Mouse (Mus musculus): ENCODE measurements around the gene Pwwp2b.

Gene Pwwp2b

GRCm38 (mm10) chr7:139247881-139248614 is at the start of gene Pwwp2b:
TSS of gene Pwwp2b (plus strand) at chr7:139248482.
- DNase-seq (ENCODE audit: low read depth, low spot score): peak; percentile 82

DNA sequence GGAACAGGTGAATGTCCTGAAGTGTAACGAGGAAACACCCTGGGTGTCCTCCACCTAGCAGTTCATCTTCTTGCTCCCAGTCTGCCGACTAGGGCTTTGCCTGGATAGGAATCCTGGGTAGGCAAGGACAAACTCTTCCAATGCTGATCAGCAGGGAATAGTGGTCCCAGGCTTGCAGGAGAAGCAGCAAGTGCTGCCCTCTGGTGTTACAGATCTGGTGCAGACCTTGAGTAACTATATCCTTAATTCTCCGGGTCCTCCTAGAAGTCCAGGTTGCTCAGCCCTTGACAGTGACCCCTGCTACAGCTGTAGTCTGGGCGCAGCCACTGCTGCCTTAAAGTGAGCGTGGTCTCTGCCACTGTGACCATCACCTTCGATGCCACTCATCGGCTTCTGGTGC is 48.2 kb upstream of the Pwwp2b start:
- peak; percentile 92 for DNase-seq (ENCODE audit: low read depth, low spot score)

- DNase-seq (ENCODE audit: low read depth, low spot score): no peak
Measured at GRCm38 (mm10) chr7:139201209-139201608, 47.1 kb upstream of the Pwwp2b start.

GRCm38 (mm10) chr7:139208023-139208772 is 40.1 kb upstream of the Pwwp2b start:
- peak; percentile 84 for DNase-seq (ENCODE audit: low read depth, low spot score)

- DNase-seq (ENCODE audit: low read depth, low spot score): no peak
Measured at GRCm38 (mm10) chr7:139208773-139209095, 39.5 kb upstream of the Pwwp2b start.

DNA sequence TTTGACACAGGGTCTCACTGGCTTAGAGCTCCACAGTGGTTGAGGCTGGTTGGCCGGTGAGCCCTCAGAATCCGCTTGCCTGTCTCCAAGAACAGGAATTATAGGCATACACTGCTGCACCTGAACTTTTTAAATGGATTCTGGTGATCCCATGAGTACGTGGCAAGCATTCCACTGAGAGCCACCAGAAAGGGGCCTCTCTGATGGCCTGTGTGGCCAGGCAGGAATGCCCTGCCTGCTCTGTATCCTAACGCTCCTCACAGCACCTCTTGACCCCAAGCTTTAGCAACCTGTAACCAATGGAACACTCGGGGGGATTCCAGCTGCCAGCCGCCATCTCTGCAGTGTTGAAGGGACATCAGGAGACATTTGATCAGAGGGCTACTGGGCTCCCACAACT is 36.5 kb upstream of the Pwwp2b start:
- DNase-seq (ENCODE audit: low read depth, low spot score): no peak

- DNase-seq (ENCODE audit: low read depth, low spot score): peak; percentile 100
Measured at GRCm38 (mm10) chr7:139212754-139213745, 35.2 kb upstream of the Pwwp2b start, which contains the start of the genes Lrrc27 and Stk32c. TSS of gene Lrrc27 (plus strand) at chr7:139212988. TSS of gene Stk32c (minus strand) at chr7:139213307.

- DNase-seq (ENCODE audit: low read depth, low spot score): peak; percentile 35
Measured at GRCm38 (mm10) chr7:139213751-139214150, 34.5 kb upstream of the Pwwp2b start.

DNA sequence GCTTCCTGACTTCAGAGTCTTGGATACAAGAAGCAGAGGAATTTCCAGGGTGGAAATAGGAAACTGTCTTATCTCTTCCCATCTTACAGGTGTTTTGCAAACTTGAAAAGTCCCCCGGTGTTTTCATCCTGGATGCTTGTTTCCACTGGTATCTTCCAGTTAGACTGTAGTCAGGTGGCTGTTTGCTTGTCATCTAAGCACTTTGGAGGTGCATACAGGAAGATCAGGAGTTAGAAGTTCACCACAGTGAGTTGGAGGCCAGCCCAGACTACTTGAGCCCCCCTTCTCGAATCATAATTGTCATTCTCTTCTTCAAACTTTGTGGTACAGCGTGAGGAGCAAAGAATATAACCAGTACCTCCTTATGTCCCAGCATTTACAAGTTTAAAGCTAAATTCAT is 34.1 kb upstream of the Pwwp2b start:
- no peak for DNase-seq (ENCODE audit: low read depth, low spot score)

GRCm38 (mm10) chr7:139214596-139215340 is 33.5 kb upstream of the Pwwp2b start:
- DNase-seq (ENCODE audit: low read depth, low spot score): no peak

DNA sequence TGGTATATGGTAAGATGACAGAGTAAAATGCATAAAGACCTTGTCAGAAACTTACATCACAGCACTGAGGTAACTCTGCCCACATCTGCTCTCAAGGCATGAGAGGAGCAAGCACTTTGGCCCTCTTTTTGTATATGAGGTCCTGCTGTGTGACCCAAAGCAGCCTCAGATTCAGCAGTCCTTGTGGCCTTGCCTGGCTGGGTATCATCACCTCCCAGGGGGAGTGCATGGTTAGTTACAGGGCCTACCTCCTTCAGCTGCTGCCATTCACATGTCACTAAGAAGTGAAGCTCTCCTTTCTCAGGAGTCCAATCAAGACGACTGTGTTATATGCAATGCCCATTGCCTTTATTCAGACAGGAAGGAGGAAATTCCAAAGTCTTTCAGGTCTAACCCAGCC is 32.8 kb upstream of the Pwwp2b start:
- DNase-seq (ENCODE audit: low read depth, low spot score): no peak

DNA sequence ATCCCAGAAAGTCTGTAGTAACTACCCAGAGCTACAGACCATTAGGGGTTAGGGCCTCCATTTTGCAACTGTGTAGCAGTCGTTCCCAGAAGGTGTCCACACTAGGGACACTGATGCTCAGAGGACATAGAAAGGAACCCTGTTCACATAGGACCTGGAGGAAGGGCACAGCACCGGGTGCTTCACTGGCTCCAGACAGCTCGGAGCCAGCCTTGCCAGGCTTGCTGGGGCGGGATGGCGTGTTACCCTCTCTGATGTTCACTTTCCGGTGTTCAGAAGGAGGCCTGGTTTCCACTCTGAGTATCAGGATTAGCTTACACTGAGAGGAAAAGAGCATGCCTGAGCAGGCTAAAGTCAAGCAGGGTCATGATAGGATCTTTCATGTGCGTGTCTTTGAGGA is 32.3 kb upstream of the Pwwp2b start:
- no peak for DNase-seq (ENCODE audit: low read depth, low spot score)

- DNase-seq (ENCODE audit: low read depth, low spot score): no peak
Measured at GRCm38 (mm10) chr7:139216464-139216863, 31.8 kb upstream of the Pwwp2b start.

- no peak for DNase-seq (ENCODE audit: low read depth, low spot score)
Measured at GRCm38 (mm10) chr7:139217046-139217445, 31.2 kb upstream of the Pwwp2b start.

- peak; percentile 40 for DNase-seq (ENCODE audit: low read depth, low spot score)
Measured at GRCm38 (mm10) chr7:139218641-139219415, 29.5 kb upstream of the Pwwp2b start.

GRCm38 (mm10) chr7:139219486-139219885 is 28.8 kb upstream of the Pwwp2b start:
- no peak for DNase-seq (ENCODE audit: low read depth, low spot score)

DNA sequence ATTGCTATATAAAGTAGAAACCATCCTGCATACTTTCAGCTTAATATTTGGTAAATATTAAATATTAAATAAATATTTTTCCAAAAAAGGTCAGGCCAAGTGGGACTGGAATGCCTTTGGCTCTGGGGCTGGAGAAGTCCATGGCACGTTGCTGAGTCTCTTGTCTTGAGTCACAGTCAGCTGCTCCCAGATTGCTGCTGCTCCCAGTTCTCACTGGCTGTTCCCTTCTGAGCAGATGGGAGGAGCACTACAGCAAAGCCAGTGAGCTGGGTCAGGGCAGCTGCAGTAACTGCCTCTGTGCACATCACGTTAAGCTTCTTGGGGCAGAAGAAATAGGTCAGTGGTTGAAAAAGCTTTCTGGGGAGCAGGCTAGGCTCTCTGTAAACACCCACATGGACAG is 28.0 kb upstream of the Pwwp2b start:
- DNase-seq (ENCODE audit: low read depth, low spot score): peak; percentile 75

DNA sequence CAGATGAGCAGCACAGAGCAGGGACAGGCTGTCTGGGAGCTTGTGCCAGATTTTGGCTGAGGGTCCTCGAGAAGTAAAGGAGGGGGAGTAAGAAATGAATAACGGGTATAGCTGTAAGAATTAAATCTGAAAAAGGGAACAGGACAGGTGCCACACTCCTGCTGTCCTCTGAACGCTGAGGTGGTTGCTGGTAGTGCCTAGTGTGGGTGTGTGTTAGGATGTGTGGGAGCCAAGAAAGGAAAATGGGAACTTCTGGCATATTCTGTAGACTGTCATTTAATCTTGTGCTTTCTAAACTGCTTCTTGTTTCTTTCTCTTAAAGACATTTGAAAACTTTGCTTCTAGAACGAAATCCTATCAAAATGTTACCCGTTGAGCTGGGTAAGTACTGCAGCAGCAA is 27.2 kb upstream of the Pwwp2b start:
- peak; percentile 73 for DNase-seq (ENCODE audit: low read depth, low spot score)

DNA sequence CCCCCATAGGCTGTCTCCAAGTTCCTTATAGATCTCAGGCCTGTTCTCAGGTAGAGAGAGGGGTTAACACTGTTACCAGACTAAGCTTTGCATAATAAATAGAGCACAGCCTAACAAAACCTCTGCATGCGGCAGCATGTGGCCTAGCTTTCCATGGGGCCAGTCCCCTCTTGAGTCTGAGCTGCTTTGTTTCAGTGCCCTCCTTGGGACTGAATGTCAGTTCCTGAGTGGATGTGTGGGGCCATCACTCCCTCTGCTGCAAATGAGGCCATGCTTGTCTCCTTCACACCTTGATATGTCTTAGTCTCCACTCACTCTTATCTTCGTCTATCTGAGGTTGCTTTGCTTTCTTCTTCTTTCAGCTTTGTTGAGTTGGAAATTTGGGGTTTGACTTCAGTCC is 26.4 kb upstream of the Pwwp2b start:
- DNase-seq (ENCODE audit: low read depth, low spot score): no peak

GRCm38 (mm10) chr7:139222341-139222740 is 25.9 kb upstream of the Pwwp2b start:
- no peak for DNase-seq (ENCODE audit: low read depth, low spot score)

Data from brain, adult 2 months (tissue).